Mouse (Mus musculus) ES-E14 (cell line): Measurements from ENCODE around the gene Hexim2. TPM values are rescaled to one million over a fixed set of nuclear protein-coding genes. Genes with fewer than 3 reads are reported as not detected.

Experiments
- DNase-seq: peaks from one replicate; pipeline ENCODE4 v3.0.0-alpha.2; 2013; ENCODE audit warnings: low read depth, low spot score
- H3K27ac ChIP-seq: 2 replicates; pipeline ENCODE4 v1.5.1; 2012; ENCODE audit warnings: low read depth, mild to moderate bottlenecking, low read length, moderate library complexity, mixed read lengths; ENCODE audit not compliant: poor library complexity, insufficient read depth, severe bottlenecking
- H3K36me3 ChIP-seq: 2 replicates; pipeline ENCODE4 v1.6.1; 2012; ENCODE audit warnings: mild to moderate bottlenecking, low read length, moderate library complexity, mixed read lengths; ENCODE audit not compliant: control insufficient read depth, poor library complexity, insufficient read depth, severe bottlenecking
- H3K4me1 ChIP-seq, 2 experiments: fragments of 150-350 bp in 1 of 2; sonication (generic) in 1 of 2; 2 replicates each; pipeline ENCODE4 v1.6.1; 2012; ENCODE audit warnings: low read length in 2 of 2, mild to moderate bottlenecking in 1 of 2, mixed read lengths in 1 of 2; ENCODE audit not compliant: control insufficient read depth in 2 of 2, insufficient read depth in 2 of 2, poor library complexity in 1 of 2
- H3K4me3 ChIP-seq, 2 experiments: fragments of 150-350 bp in 1 of 2; sonication (generic) in 1 of 2; 2 replicates each; pipeline ENCODE4 v1.5.1; 2012; ENCODE audit warnings: low read length in 2 of 2, low read depth in 1 of 2, mild to moderate bottlenecking in 1 of 2, mixed read lengths in 1 of 2; ENCODE audit not compliant: insufficient read depth in 1 of 2, poor library complexity in 1 of 2, severe bottlenecking in 1 of 2
- H3K9ac ChIP-seq: 2 replicates; pipeline ENCODE4 v1.6.1; 2012; ENCODE audit warnings: low read depth, mild to moderate bottlenecking, low read length, mixed read lengths; ENCODE audit not compliant: poor library complexity, insufficient read depth, severe bottlenecking
- H3K9me3 ChIP-seq: fragments of 150-350 bp; sonication (generic); 2 replicates; pipeline ENCODE4 v1.6.1; 2012; ENCODE audit warnings: low read depth, mild to moderate bottlenecking, low read length; ENCODE audit not compliant: control insufficient read depth, insufficient read depth
- CHD2 ChIP-seq: IDR thresholded peaks from 2 replicates; pipeline ENCODE4 v1.6.1; 2014; ENCODE audit warnings: mild to moderate bottlenecking, low read depth, low read length, inconsistent platforms
- HCFC1 ChIP-seq: IDR thresholded peaks from 2 replicates; pipeline ENCODE4 v1.6.1; 2012; ENCODE audit warnings: low read length, inconsistent platforms, borderline replicate concordance; ENCODE audit not compliant: insufficient read depth
- MAFK ChIP-seq: IDR thresholded peaks from 2 replicates; pipeline ENCODE4 v1.6.1; 2014; ENCODE audit warnings: mild to moderate bottlenecking, low read depth, low read length, inconsistent platforms; ENCODE audit not compliant: insufficient read depth
- ZC3H11A ChIP-seq: IDR thresholded peaks from 2 replicates; pipeline ENCODE4 v1.6.1; 2012; ENCODE audit warnings: low read depth, mild to moderate bottlenecking, inconsistent platforms, low read length, borderline replicate concordance
- ZNF384 ChIP-seq: IDR thresholded peaks from 2 replicates; pipeline ENCODE4 v1.6.1; 2012; ENCODE audit warnings: low read depth, low read length, inconsistent platforms
- in situ Hi-C, 2 experiments: fragments of 600-800 bp; cut with MboI; formaldehyde crosslinking; loops; one replicate each; pipeline ENCODE4 v1.15.1; 2025; ENCODE audit warnings: low sequenced_read_pairs in 2 of 2, inconsistent platforms in 1 of 2; ENCODE audit not compliant: unreplicated experiment in 2 of 2
- total RNA-seq: library from RNA; depleted of rRNA; stranded (reverse); fragments of 300-350 nt; gene quantifications from 2 replicates; pipeline ENCODE4 v1.2.3, GENCODE M21; 2012; rRNA removed

Hexim2 gene
- 8.5 and 9.7 TPM in 2 replicates for total RNA-seq

DNA sequence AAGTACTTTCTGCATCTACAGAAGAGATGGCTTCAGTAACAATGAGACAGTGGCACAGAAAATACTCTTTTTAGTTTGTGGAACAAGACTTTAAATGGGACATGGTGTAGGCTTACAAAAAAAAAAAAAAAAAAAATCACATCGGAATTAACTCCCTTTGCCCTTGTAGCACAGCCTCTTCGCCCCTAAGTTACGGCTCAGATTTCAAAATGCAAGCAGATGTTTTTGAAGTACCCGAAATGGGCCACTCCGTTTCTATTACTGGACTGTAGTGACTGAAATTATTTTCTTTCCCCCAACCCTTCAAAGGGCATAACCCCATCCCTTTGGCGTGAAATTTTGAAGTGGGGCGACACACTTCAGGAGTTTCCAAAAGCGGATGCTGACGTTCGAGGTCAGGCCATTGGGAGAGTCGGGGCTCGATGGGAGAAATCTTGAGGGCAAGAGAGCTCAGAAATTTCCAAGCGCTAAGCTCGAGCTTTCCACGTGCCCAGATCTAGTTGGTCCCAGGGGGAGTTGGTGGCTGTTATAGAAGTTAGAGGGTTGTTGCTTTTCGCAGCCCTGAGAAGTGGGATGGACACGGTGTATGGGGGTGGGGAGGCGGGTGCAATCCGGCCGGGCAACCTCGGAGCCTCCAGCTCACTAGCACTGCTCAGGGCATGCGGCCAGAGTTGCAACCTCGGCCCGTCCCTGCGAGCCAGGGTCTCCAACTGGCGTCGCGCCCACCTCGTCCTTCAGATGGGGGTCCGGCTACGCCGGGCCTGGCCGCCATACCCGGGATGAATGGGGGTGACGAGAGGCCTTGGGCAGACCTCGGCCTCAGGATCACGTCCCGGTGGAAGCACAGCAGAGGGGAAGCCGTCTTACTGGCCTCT is at the start of gene Hexim2:
Gene Hexim2 (plus strand): TSS at position 729 of the 875 bp plus-strand sequence.
- in situ Hi-C loops: no loop called here
- DNase-seq: no peak
- no peaks in the 10 kb centered on the region for H3K9me3 ChIP-seq
- peak within 1 kb of the TSS; percentile 82 to 93 for H3K4me3 ChIP-seq
- peak within 1 kb of the TSS; percentile 98 for H3K9ac ChIP-seq
- TF ChIP-seq CHD2 (0 out of 2 replicates have a peak, but pooled peaks have one; percentile 25), ZNF384 (peak; percentile 48; the same call in 1 of the 2 replicates), ZC3H11A (no peak), HCFC1 (no peak), MAFK (no peak)
- peak within 1 kb of the TSS; percentile 92 for H3K27ac ChIP-seq
- peaks cover 4 to 11% of the 10 kb centered on the region in 2 experiments; a peak in 1 of 4 replicates for H3K4me1 ChIP-seq
- H3K36me3 ChIP-seq: no peaks in the 10 kb centered on the region

DNA sequence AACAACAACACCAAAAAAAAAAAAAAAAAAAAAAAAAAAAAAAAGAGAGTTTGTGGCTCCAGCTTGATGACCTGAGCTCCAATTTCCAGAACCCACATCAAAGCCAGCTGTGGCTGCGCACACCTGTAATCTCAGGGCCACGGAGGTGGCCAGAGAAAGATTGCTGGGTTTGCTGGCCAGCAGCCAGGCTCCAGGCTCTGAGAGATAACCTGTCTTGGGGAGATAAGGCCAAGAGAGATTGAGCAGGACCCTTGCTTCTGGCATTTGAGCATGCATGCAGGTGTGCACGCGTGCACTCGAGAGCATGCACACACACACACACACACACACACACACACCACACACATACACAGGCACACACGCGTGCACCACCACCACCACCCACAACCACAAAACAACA is 38.9 kb upstream of the Hexim2 start:
- Histone ChIP-seq H3K4me3 (no peak overlapping the region), H3K9me3 (no peaks in the 10 kb centered on the region), H3K9ac (no peak overlapping the region), H3K36me3 (no peaks in the 10 kb centered on the region), H3K4me1 (peaks cover 7 to 36% of the 10 kb centered on the region in 2 experiments; a peak in 3 of 4 replicates), H3K27ac (no peak overlapping the region)
- in situ Hi-C loops: no loop called here
- DNase-seq: no peak
- TF ChIP-seq ZC3H11A (no peak), HCFC1 (no peak), ZNF384 (no peak), MAFK (no peak), CHD2 (no peak)

DNA sequence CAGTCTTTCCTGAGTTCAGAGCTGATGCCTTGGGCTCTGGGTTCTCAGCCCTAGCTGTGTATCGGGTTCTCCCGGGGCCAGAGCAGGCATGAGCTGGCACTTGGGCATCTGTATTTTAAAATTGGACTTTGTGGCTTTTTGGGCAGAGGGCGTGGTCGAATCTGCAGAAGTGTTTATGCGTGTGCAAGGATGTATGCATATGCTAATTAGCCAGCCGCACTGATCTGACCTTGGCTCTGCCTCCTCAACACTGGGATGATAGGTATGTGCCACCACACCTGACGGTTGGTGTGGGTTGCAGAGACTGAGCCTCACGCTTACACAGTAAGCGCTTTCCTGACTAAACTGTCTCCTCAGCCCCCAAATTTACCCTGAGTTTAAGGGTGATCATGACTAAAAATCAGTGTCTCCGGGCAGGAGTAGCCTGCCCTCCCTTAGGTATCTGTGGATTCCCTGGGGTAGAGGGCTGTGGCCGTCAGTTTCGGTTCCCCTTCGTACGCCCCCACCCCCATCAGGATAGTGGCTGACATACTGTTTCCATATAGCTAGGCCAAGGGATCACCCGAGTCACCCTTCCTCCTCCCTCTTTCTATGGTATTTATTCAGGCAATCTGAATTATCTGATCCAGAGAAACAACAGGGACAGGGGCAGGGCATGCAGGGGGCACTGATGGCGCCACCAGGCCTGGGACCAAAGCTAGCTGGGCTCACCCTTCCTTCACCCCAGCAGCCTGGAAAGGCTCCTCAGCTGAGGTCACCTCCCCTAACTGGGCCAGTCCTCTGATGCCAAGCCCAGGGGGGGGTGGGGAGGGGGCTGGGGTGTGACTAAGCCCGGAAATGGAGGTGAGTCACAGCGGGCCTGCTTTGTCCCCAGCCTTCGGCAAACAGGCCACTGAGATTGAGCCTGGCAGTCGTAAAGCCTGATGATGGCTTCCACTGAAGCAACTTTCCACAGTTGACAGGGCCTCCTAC is 38.1 kb upstream of the Hexim2 start:
- H3K4me1 ChIP-seq: peaks cover 7 to 42% of the 10 kb centered on the region in 2 experiments; a peak in 3 of 4 replicates
- TF ChIP-seq CHD2: no peak
- no peak for TF ChIP-seq MAFK
- TF ChIP-seq HCFC1: no peak
- no peak for TF ChIP-seq ZC3H11A
- no peak for TF ChIP-seq ZNF384

DNA sequence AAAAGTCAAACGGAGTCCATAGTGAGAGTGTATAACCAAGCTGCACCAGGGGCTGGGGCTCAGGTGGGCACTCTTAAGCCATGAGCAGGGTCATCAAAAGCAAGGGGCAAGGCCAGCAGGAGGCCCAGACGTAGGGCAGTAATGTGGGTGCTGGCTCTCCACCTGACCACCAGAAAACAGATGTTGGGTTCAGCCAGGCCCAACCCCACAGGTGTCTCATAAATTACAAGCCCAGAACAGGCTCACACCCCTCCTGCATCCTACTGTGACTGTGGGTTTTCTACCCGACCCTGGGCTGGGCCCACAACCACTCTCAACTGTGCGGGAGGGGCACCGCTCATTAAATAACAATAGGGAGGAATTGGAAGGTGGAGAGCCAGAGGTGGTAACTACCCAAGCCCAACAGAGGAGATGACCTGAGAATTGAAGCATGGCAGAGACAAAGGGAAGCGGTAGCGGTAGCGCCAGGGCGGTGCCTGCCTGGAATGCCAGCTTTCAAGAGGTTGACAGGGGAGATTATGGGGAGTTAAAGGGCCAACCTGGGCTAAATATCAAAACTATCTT is 37.0 kb upstream of the Hexim2 start:
- TF ChIP-seq ZC3H11A (no peak), HCFC1 (no peak), ZNF384 (no peak), MAFK (no peak), CHD2 (no peak)
- Histone ChIP-seq H3K9me3 (no peaks in the 10 kb centered on the region), H3K4me3 (no peak overlapping the region), H3K4me1 (peaks cover 7 to 44% of the 10 kb centered on the region in 2 experiments; a peak in 3 of 4 replicates), H3K27ac (peak overlapping the region; percentile 5; the same call in 1 of the 2 replicates), H3K9ac (0 out of 2 replicates have a peak overlapping the region, but pooled peaks have one; percentile 33), H3K36me3 (no peaks in the 10 kb centered on the region)
- in situ Hi-C loops: no loop called here
- no peak for DNase-seq

More for the DNA sequence above, 38.1 kb upstream of the Hexim2 start:
- in situ Hi-C loops: no loop called here
- Histone ChIP-seq H3K36me3 (no peaks in the 10 kb centered on the region), H3K9me3 (no peaks in the 10 kb centered on the region), H3K9ac (0 out of 2 replicates have a peak overlapping the region, but pooled peaks have one; percentile 33), H3K4me3 (peak overlapping the region in 1 of 2 experiments; percentile 8; a peak in 1 of 4 replicates), H3K27ac (no peak overlapping the region; the same call in 1 of the 2 replicates)
- DNase-seq: no peak
